Mouse (Mus musculus) right cerebral cortex, postnatal 36 days (tissue): ENCODE data around the gene Tmem164.

Source experiments
- DNase-seq, 2 experiments: peaks; one replicate each; pipeline ENCODE4 v3.0.0; 2022; ENCODE audit warnings: low spot score in 2 of 2, mixed read lengths in 1 of 2

Gene Tmem164

DNA sequence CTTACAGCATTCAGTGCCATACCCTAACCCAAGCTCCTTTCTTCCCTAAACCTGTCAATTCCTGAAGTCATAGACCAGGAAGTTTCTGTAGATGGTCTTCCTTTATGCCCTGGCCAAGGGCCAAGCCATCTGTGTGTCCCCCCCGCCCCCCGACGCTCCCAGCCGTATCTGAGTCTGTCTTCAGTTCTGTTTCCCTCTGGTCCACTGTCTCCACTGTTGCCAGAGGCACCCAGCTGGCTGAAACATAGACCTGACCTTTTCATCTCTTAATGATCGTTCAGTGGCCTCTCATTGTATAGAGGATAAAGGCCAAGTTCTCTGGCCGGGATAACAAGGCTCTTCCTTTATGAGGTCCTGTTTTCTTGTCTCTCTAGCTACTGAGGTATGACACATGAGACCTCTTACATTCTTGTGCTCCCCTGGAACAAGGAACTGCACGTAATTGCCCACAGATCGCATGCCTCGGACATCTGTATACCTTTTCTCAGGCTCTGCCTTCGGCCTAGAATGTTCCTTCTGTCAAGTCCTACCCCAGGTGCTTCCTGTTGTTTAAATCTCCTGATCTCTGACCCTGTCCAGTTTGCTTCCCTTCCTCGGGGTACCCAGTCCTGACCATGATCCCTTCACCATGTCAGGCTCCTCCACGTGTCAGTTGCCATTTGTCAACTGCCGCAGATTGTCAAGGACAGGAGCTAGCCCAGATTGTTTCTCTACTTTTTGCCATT is 147.1 kb downstream of the Tmem164 start:
- no peak for DNase-seq

- no peak for DNase-seq
Observed at GRCm38 (mm10) chrX:142829267-142829666, 148.1 kb downstream of the Tmem164 start.

GRCm38 (mm10) chrX:142829866-142830470 is 148.8 kb downstream of the Tmem164 start:
- DNase-seq: no peak

- DNase-seq: no peak
Observed at GRCm38 (mm10) chrX:142830572-142830971, 149.4 kb downstream of the Tmem164 start.

GRCm38 (mm10) chrX:142832221-142832620 is 151.0 kb downstream of the Tmem164 start:
- no peak for DNase-seq

- no peak for DNase-seq
Observed at GRCm38 (mm10) chrX:142833164-142833796, 152.1 kb downstream of the Tmem164 start.

DNA sequence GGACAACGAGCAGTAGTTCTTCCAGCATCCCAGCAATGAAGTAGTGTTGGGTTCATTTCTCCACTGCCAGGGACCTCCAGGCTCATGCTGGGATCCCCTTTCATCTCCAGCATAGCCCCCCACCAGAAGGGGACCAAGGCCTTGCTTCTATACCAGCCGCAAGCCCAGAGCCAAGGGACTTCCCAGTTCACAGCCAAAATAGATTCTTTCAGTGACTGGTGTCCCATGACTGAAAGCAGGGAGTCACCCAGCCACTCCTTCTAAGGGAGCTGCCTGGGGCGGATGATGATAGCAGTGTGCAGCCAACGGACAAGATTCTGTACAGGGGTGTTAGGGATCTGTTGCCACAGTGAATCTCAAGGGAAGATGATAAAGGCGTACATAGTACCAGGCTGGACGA is 153.6 kb downstream of the Tmem164 start:
- no peak for DNase-seq

DNA sequence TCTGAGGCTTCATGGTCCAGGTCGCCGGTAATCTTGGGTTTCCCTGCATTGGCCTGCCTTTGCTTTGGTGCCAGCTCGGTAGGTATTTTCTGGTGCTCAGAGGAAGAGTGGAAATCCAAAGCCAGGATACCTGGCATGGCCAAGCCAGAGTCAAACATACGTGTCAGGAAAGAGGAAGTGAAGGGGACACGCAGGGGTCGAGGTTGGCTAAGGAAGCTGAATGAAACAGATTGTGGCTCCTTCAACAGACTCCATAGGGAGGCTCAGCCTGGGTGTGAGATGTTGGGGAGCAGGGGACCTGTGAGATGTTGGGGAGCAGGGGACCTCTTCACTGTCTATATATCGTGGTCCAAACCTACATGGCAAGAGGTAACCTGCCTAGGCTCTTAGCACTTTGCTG is 155.2 kb downstream of the Tmem164 start:
- no peak for DNase-seq

DNA sequence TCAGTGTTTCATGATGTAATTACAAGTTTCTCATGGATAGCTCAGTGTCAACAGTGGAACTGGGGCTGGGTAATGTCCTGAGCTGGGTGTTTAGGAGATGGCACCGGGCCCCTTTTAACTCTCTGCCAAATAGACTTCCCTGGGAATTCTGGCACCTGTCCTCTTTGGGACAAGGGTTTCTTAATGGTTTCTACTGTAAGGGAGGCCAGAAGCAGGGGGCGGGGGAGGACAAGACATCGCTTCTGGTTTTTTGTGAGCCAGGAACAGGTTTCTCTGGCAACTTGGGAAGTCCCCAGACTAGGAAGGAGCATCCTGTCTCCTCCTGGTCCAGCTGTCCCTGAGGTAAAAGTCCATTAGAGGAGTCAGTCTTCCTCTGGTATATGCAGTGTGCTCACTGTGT is 156.1 kb downstream of the Tmem164 start:
- no peak for DNase-seq

GRCm38 (mm10) chrX:142838841-142839240 is 157.6 kb downstream of the Tmem164 start:
- no peak for DNase-seq

DNA sequence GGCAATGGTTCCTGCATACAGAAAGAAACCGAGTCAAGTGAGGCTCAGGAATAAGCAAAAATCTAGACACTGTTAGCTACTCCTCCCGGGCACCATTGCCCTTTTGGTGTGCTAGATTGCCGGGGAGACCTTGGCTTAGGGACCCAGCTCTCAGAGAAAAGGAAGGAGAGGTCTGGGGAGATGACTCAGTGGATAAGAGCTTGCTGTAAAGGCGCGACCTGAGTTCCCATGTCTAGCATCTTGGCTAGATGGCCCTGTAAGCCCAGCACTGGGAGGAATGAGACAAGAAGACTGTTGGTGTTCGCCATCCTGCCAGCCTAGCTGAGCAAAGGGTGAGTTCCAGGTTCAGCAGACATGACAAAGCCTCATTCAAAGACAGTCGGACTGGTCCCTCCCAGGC is 158.2 kb downstream of the Tmem164 start:
- no peak for DNase-seq

GRCm38 (mm10) chrX:142841916-142842315 is 160.7 kb downstream of the Tmem164 start:
- DNase-seq: no peak

DNA sequence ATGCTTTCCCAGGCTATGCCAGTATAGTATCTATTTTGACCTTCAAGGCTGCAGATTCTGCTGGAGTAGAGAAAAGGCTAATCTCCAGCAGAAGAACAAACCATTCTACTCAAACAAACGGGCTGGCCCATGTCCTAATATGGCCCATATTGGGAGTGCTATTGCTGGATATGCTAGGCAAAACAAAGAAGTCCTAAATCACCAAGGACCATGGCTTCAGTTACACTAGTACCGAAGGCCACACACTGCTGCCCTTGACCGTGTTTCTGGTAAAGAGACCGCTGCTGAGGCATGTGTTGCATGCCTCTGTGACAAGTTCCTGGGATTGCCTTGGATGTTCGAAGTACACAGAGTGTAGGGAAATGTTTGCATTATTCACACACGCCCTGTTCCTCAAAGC is 165.1 kb downstream of the Tmem164 start:
- no peak for DNase-seq

GRCm38 (mm10) chrX:142848032-142848431 is 166.8 kb downstream of the Tmem164 start:
- DNase-seq: no peak

DNA sequence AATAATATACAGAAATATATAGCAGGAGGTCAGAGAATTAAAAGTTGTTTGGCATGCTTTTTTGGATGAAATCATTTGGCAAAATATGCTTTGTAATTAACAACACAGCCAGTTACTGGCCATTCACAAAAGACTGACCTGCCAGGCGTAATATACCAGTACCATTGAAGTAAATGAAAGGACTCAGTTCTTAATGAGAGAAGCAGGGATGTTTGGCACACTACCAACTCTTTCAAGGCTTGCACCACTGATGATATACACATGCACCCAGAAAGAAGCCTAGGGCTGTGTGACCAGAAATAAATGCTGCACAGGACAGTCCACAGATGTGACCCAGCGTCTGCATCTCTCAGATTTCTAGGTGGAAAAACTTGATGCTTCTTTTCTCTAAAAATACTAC is 188.6 kb downstream of the Tmem164 start:
- no peak for DNase-seq

GRCm38 (mm10) chrX:142882255-142882654 is 201.0 kb downstream of the Tmem164 start:
- DNase-seq: no peak

DNA sequence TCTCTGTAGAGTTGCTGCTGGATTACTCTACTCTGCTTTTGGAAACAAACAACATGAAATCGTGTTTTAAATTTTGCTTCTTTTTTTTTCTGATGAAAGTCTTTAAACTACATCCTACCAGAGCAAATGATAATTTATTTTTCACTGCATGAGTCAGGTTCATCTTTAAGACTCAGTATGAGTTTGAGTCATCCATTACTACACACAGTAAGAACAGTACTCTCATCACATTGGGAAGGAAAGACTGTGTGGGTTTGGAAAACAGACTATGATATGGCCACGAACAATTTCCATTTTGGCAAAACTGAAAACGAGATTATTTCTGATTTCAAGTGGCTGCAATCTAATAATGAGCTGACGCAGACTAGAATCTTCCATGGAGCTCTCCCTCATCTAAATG is 202.4 kb downstream of the Tmem164 start:
- no peak for DNase-seq

DNA sequence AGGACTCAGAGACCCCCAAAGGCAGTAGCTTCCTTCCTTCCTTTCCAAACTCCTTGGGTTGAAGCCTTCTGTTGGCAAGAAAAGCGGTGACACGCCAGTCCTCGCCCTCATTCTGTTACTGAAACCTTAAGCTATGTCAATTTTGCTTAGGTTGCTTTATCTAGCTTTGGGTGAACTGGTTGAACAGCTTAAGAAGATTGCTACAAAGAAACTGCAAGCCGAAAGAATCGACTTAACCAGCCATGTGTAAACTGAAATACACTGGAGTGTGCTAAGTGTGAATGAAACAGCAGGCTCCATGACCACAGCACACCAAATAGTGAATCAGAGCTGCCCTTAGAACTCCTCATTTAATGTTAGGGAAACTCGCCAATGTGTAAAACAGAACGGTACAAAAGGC is 204.8 kb downstream of the Tmem164 start:
- DNase-seq: no peak
